Mouse (Mus musculus): ENCODE measurements around the gene Dkkl1. TPM values are rescaled to one million over a fixed set of nuclear protein-coding genes. Genes with fewer than 3 reads are reported as not detected.

The Dkkl1 gene
- total RNA-seq, 2 experiments from 2014 or later, result 2.6 to 3.3 TPM

- peak in 1 of 2 experiments; percentile 65 for DNase-seq (ENCODE audit: low spot score in 2 of 2)
Measured at GRCm38 (mm10) chr7:45169495-45169894, 42.5 kb downstream of the Dkkl1 start.

DNA sequence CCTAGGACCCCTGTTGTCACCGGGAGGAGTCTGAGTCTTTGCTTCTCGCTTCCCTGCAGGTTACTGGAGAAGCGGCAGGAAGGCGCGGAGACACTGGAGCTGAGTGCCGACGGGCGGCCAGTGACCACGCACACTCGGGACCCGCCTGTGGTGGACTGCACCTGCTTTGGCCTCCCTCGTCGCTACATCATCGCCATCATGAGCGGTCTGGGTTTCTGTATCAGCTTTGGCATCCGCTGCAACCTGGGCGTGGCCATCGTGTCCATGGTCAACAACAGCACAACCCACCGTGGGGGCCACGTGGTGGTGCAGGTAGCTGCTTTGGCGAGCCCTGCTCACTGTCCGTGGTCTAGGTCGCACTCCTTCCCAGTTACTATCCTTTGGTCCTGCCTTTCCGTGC lies 43.3 kb downstream of the Dkkl1 start:
- no peak for DNase-seq (ENCODE audit: low spot score in 2 of 2)

GRCm38 (mm10) chr7:45167761-45168445 lies 44.0 kb downstream of the Dkkl1 start:
- DNase-seq (ENCODE audit: low spot score in 2 of 2), result peak in 1 of 2 experiments; percentile 62

DNA sequence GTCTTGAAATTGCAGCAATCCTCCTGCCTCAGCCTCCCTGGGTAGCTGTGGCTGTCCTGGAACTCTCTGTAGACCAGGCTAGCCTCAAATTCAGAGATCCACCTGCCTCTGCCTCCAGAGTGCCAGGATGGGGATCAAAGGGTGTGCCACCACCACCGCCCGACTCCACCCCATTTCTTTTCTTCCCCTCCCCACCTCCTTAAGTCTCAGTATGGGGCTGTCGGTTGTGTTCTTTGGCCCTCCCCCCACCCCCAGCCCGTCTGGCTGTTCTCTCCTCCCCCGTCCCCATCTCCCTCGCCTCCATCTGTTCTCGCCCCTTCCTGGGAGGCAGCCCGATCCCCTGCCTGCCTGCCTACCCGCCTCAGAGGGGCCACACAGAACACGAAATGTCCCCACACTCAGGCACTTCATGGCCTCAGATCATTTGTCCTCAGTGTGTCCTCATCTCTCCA lies 45.0 kb downstream of the Dkkl1 start:
- peak in 1 of 2 experiments; percentile 64 for DNase-seq (ENCODE audit: low spot score in 2 of 2)

DNA sequence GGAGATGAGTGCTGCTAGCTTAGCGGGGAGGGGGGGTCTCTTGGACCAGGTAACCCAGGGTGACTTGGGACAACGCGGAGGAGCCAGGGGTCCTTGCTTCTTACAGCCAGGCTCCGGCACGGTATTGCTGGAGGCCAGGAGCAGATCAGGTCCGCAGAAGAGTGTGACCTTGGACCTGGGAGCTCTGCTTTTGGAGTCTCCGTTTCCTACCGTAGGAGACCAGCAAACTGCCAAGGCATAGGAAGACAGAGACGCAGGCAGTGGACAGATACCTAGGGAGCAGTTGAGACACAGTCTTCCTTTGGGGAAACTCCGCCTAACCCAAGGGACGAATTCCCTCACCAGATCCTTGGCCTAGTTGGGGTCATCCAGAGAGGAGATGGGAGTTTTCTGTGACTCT lies 46.2 kb downstream of the Dkkl1 start:
- no peak for DNase-seq (ENCODE audit: low spot score in 2 of 2)

GRCm38 (mm10) chr7:45164833-45165232 lies 47.1 kb downstream of the Dkkl1 start:
- no peak for DNase-seq (ENCODE audit: low spot score in 2 of 2)

DNA sequence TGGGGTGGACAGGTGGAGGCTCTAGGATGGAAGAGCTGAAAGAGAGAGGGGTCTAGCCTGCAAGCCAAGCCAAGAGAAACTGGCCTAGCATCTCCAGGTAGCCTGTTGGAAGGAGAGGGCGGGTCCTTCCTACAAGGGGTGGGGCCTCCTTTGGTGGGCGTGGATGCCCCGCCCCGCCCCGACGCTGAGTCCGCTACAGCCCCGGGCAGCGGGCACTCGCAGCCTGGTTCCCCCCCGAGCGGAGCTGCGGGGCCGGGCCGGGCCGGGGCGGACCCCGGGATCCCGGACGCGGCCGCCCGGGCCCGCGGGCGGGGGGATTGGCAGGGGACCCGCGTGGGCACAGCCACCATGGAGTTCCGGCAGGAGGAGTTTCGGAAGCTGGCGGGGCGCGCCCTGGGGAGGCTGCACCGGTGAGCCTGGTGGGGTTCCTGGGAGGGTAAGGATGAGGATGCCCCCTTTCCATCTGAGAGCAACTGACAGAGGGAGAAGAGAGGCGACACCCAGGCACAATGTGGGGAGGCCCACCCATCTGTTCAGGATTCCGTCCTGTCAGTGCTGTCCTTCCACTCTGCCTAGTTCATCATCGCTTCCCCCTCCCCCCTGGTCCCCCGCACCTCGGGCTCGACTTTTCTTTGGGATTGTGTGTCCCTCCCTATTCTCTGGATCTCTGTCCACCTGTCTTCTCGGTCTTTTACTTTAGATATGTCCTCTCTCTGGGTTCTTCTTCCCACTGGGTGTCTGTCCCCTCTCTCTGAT lies 48.0 kb downstream of the Dkkl1 start, which contains the start of gene Slc17a7:
TSS of gene Slc17a7 (plus strand) at position 215 of the 756 bp plus-strand sequence.
- no peak for DNase-seq (ENCODE audit: low spot score in 2 of 2)

GRCm38 (mm10) chr7:45162996-45163615 lies 48.8 kb downstream of the Dkkl1 start:
- no peak for DNase-seq (ENCODE audit: low spot score in 2 of 2)

GRCm38 (mm10) chr7:45162551-45162950 lies 49.4 kb downstream of the Dkkl1 start:
- DNase-seq (ENCODE audit: low spot score in 2 of 2), result no peak

DNA sequence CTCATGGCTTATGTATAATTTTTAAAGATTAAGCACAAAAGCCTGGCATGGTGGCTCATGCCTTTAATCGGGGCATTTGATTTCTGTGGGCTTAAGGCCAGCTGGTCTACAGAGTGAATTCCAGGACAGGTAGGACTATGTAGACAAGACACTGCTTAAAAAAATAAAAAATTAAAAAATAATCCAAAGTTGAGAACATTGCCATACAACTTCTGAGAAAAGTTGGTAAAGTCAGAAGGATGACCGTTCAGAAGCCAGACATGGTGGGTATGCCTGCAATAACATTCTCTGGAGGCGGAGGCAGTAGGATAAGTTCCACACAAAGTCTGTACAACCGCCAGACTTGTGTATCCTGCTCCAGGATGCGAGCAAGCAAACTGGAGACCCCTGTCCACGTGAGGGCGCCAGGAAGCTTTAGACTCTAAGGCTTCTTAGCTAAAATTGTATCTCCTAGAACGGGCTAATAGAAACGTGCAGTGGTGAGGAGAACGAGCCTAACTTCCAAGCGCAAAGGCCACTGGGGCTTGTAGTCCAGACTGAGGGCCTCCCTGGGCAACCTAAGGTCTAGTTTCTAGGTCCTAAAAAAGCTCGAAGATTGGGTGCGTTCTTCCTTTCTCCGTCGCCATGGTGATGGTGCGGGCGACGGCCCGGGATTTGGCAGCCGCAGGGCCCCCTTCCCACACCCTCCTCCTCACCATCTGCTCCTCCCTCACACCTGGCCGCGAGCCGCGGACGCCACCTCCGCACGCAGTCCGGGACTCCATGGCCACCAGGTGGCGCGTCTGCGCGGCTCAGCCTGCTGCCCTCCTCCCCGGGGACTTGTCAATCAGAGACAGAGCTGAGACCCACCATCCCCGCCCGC lies 50.1 kb downstream of the Dkkl1 start:
- DNase-seq (ENCODE audit: low spot score in 2 of 2), result peak; percentile 94 to 95

DNA sequence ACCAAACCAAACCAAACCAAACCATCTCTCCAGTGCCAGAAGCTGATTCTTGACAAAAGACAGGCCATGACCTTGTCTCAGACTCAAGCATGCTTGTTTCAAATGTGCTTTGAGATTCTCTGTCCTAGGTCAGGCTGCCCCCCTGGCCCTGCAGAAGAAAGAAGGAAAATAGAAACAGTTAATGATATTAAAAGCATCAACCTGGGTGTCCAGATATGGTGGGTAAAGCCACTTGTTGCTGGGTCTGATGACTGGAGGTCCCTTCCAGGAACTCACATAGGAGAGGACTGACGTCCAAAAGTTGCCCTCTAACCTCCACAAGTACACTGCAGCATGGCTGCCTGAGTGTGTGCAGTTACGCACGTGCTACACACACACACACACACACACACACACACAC lies 51.1 kb downstream of the Dkkl1 start:
- DNase-seq (ENCODE audit: low spot score in 2 of 2), result no peak

- no peak for DNase-seq (ENCODE audit: low spot score in 2 of 2)
Measured at GRCm38 (mm10) chr7:45160316-45160800, 51.6 kb downstream of the Dkkl1 start.

DNA sequence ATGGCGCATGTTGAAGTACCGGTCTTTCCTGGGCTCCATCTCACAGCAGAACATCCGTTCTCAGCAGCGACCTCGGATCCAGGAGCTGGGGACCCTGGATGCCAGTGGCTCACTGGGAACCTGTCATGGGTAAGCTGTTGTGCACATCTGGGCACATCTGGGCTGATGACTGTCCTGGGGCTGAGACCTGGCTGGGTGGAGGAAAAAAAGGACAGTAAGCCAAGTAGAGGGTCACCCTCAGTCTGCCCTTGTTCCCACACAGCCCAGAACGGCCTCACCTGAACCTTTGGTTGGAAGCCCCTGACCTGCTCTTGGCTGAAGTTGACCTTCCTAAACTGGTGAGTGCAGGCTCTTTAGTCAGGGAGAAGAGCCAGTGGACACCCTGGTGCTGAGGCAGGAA lies 53.0 kb downstream of the Dkkl1 start:
- DNase-seq (ENCODE audit: low spot score in 2 of 2), result no peak

Small RNA genes within 50 kb of the gene (microRNA-seq; reads per million reads assigned to microRNA genes)
- 2.7 to 4.5 reads per million in 2 experiments for gene Mir7055

Other genes with a start within 250 kb of the Dkkl1 start
- 100 to 1,000 TPM; 115 to 116 TPM for gene Cpt1c, start 237.3 kb downstream of the Dkkl1 start, total RNA-seq (2021)
- 100 to 1,000 TPM; 163 to 195 TPM for gene Prmt1, start 225.6 kb downstream of the Dkkl1 start, total RNA-seq (2021)
- gene Irf3, start 214.5 kb downstream of the Dkkl1 start, total RNA-seq (2021), result 10 to 100 TPM; 33.8 to 46.5 TPM
- 1 to 10 TPM; 2.0 to 3.9 TPM for gene Bcl2l12, start 213.4 kb downstream of the Dkkl1 start, total RNA-seq (2021)
- gene Scaf1, start 195.8 kb downstream of the Dkkl1 start, total RNA-seq (2021), result 100 to 1,000 TPM; 153 to 158 TPM
- 10 to 100 TPM; 12.1 to 16.2 TPM for gene Rras, start 194.2 kb downstream of the Dkkl1 start, total RNA-seq (2021)
- gene Prr12, start 159.3 kb downstream of the Dkkl1 start, total RNA-seq (2021), result 10 to 100 TPM; 67.3 to 67.9 TPM
- 10 to 100 TPM; 49.2 to 55.4 TPM for gene Nosip, start 149.7 kb downstream of the Dkkl1 start, total RNA-seq (2021)
- gene Prrg2, start 149.5 kb downstream of the Dkkl1 start, total RNA-seq (2021), result 1 to 10 TPM; 5.3 to 7.4 TPM
- gene Rcn3, start 119.9 kb downstream of the Dkkl1 start, total RNA-seq (2021), result 10 to 100 TPM; 10.3 to 13.8 TPM
- gene Fcgrt, start 108.3 kb downstream of the Dkkl1 start, total RNA-seq (2021), result 10 to 100 TPM; 17.1 to 20.9 TPM
- gene Rps11, start 87.7 kb downstream of the Dkkl1 start, total RNA-seq (2021), result 100 to 1,000 TPM; 427 to 461 TPM
- 100 to 1,000 TPM; 736 to 824 TPM for gene Rpl13a, start 83.4 kb downstream of the Dkkl1 start, total RNA-seq (2021)
- under 1 TPM in 1 of 2 experiments, not detected in 1; 0.39 TPM for gene Gm45713, start 75.9 kb downstream of the Dkkl1 start, total RNA-seq (2021)
- gene Flt3l, start 75.7 kb downstream of the Dkkl1 start, total RNA-seq (2021), result 1 to 10 TPM; 4.5 to 5.8 TPM
- gene Pih1d1, start 57.8 kb downstream of the Dkkl1 start, total RNA-seq (2021), result 10 to 100 TPM; 46.1 to 46.5 TPM
- 10 to 100 TPM; 14.0 to 15.9 TPM for gene Aldh16a1, start 57.6 kb downstream of the Dkkl1 start, total RNA-seq (2021)
- 1,000 to 10,000 TPM; 1,582 to 1,636 TPM for gene Slc17a7, start 48.2 kb downstream of the Dkkl1 start, total RNA-seq (2021)
- under 1 TPM in 1 of 2 experiments, not detected in 1; 0.26 TPM for gene Gfy, start 32.6 kb downstream of the Dkkl1 start, total RNA-seq (2021)
- not detected for gene Pth2, start 31.2 kb downstream of the Dkkl1 start, total RNA-seq (2021)
- gene Ccdc155, start 7.3 kb downstream of the Dkkl1 start, total RNA-seq (2021), result 1 to 10 TPM; 2.0 to 2.7 TPM
- gene Tead2, start 3.6 kb upstream of the Dkkl1 start, total RNA-seq (2021), result 10 to 100 TPM in 1 of 2 experiments, 1 to 10 TPM in 1; 6.9 to 11.5 TPM
- gene Cd37, start 27.0 kb upstream of the Dkkl1 start, total RNA-seq (2021), result 1 to 10 TPM; 4.0 TPM
- gene Slc6a16, start 28.9 kb upstream of the Dkkl1 start, total RNA-seq (2021), result 1 to 10 TPM; 1.4 to 2.3 TPM
- gene Slc6a21, start 65.4 kb upstream of the Dkkl1 start, total RNA-seq (2021), result not detected
- 10 to 100 TPM; 14.8 to 15.5 TPM for gene Trpm4, start 121.6 kb upstream of the Dkkl1 start, total RNA-seq (2021)
- under 1 TPM; 0.50 to 0.69 TPM for gene Hrc, start 123.1 kb upstream of the Dkkl1 start, total RNA-seq (2021)
- gene Ppfia3, start 154.9 kb upstream of the Dkkl1 start, total RNA-seq (2021), result 100 to 1,000 TPM; 133 TPM
- 100 to 1,000 TPM; 148 to 157 TPM for gene Lin7b, start 158.4 kb upstream of the Dkkl1 start, total RNA-seq (2021)
- gene Snrnp70, start 183.6 kb upstream of the Dkkl1 start, total RNA-seq (2021), result 100 to 1,000 TPM; 386 to 456 TPM
- not detected for gene Kcna7, start 193.5 kb upstream of the Dkkl1 start, total RNA-seq (2021)
- under 1 TPM in 1 of 2 experiments, not detected in 1; 0.31 TPM for gene Ntf5, start 201.5 kb upstream of the Dkkl1 start, total RNA-seq (2021)
- under 1 TPM in 1 of 2 experiments, not detected in 1; 0.69 TPM for gene Lhb, start 208.7 kb upstream of the Dkkl1 start, total RNA-seq (2021)
- gene Gys1, start 222.7 kb upstream of the Dkkl1 start, total RNA-seq (2021), result 10 to 100 TPM; 17.7 to 18.7 TPM
- 10 to 100 TPM; 30.4 to 45.0 TPM for gene Ruvbl2, start 225.9 kb upstream of the Dkkl1 start, total RNA-seq (2021)
- 100 to 1,000 TPM; 300 to 331 TPM for gene Ftl1, start 247.7 kb upstream of the Dkkl1 start, total RNA-seq (2021)

Measured in layer of hippocampus, postnatal 14 days (tissue).